22 mouse cellular contexts compared by ENCODE assay signal in genomic region chr9:115042971-115043706, GRCm38 (mm10).
DNase-seq lines count a peak whose midpoint lies in the region; ATAC-seq and TF ChIP-seq lines count a peak whose summit lies in the region.
"Had no signal": no experiment of that assay in that cellular context is flagged by ENCODE, and none has a peak within 500 bp of the region (broad histone marks: within the 10 kb centered on the region; RNA-seq: fewer than 3 reads in every experiment).

No protein-coding gene starts in this region.

- no peak for TF ChIP-seq CTCF in forebrain, postnatal 0 days (IDR thresholded peaks at IDR 0.05; ENCODE audit: low read depth)
- no peak for TF ChIP-seq CTCF in brain, embryonic 14.5 days (IDR thresholded peaks at IDR 0.05; ENCODE audit: borderline replicate concordance, extremely low read depth, insufficient read depth, insufficient read length)

- no peak overlapping the region for H3K4me3 ChIP-seq in forebrain, postnatal 0 days (ENCODE audit: low read depth, low read length)
- no peak overlapping the region for H3K4me3 ChIP-seq in forebrain, embryonic 13.5 days
- peak overlapping the region in 1 of 2 experiments; percentile 8; a peak in 1 of 4 replicates for H3K4me3 ChIP-seq in ES-E14 (ENCODE audit: insufficient read depth in 1 of 2, low read depth in 1 of 2, low read length in 2 of 2, poor library complexity in 1 of 2, severe bottlenecking in 1 of 2)
- H3K4me3 ChIP-seq: embryonic facial prominence, embryonic 13.5 days; kidney, embryonic 15.5 days; layer of hippocampus, adult 2 months; liver, embryonic 12.5 days; midbrain, embryonic 10.5 days; myocyte; neural tube, embryonic 12.5 days had no signal

- H3K9me3 ChIP-seq in forebrain, postnatal 0 days (ENCODE audit: low read length): no peaks in the 10 kb centered on the region
- H3K9me3 ChIP-seq in forebrain, embryonic 13.5 days (replicated peaks): no peaks in the 10 kb centered on the region
- no peaks in the 10 kb centered on the region for H3K9me3 ChIP-seq in ES-E14 (ENCODE audit: control insufficient read depth, insufficient read depth, low read depth, low read length)
- H3K9me3 ChIP-seq: embryonic facial prominence, embryonic 13.5 days; kidney, embryonic 15.5 days; liver, embryonic 12.5 days; midbrain, embryonic 10.5 days had no signal

- in situ Hi-C loops in ES-E14 (cut with MboI; ENCODE audit: low sequenced_read_pairs in 2 of 2, unreplicated experiment in 2 of 2): no loop called here

- no peak overlapping the region for H3K4me2 ChIP-seq in forebrain, postnatal 0 days (ENCODE audit: low read depth)
- no peak overlapping the region for H3K4me2 ChIP-seq in forebrain, embryonic 13.5 days
- H3K4me2 ChIP-seq: embryonic facial prominence, embryonic 13.5 days; kidney, embryonic 15.5 days; liver, embryonic 12.5 days; neural tube, embryonic 12.5 days had no signal

- H3K4me1 ChIP-seq in forebrain, postnatal 0 days (ENCODE audit: insufficient read depth): 0 out of 2 replicates have a peak, but pooled peaks cover 8% of the 10 kb centered on the region
- H3K4me1 ChIP-seq in forebrain, embryonic 13.5 days: peaks cover 17% of the 10 kb centered on the region
- peaks cover 6 to 16% of the 10 kb centered on the region in 2 experiments for H3K4me1 ChIP-seq in ES-E14 (ENCODE audit: control insufficient read depth in 2 of 2, insufficient read depth in 2 of 2, low read length in 2 of 2, poor library complexity in 1 of 2)

- peak; percentile 34; the same call in 1 of the 2 replicates for ATAC-seq in forebrain, postnatal 0 days
- no peak for ATAC-seq in forebrain, embryonic 13.5 days
- ATAC-seq: liver, embryonic 12.5 days; Patski had no signal

- H3K9ac ChIP-seq in forebrain, postnatal 0 days: no peak overlapping the region
- no peak overlapping the region for H3K9ac ChIP-seq in forebrain, embryonic 13.5 days
- peak overlapping the region; percentile 28; the same call in 1 of the 2 replicates for H3K9ac ChIP-seq in ES-E14 (ENCODE audit: insufficient read depth, low read depth, low read length, poor library complexity, severe bottlenecking)
- H3K9ac ChIP-seq: embryonic facial prominence, embryonic 13.5 days; kidney, embryonic 15.5 days; liver, embryonic 12.5 days; liver, postnatal 0 days; neural tube, embryonic 12.5 days had no signal

- H3K36me3 ChIP-seq in forebrain, postnatal 0 days (ENCODE audit: insufficient read depth): no peaks in the 10 kb centered on the region
- H3K36me3 ChIP-seq in forebrain, embryonic 13.5 days (ENCODE audit: poor library complexity, severe bottlenecking): no peaks in the 10 kb centered on the region
- H3K36me3 ChIP-seq in ES-E14 (ENCODE audit: control insufficient read depth, insufficient read depth, low read length, poor library complexity, severe bottlenecking): no peaks in the 10 kb centered on the region
- H3K36me3 ChIP-seq: embryonic facial prominence, embryonic 13.5 days; kidney, embryonic 15.5 days; liver, embryonic 12.5 days; midbrain, embryonic 10.5 days; neural tube, embryonic 12.5 days had no signal

- DNase-seq in forebrain, postnatal 0 days: no peak
- DNase-seq in lung, postnatal 36 days: peak; percentile 10
- no peak for DNase-seq in lung, postnatal 4 days
- DNase-seq in ES-E14 (ENCODE audit: low read depth, low spot score): no peak
- peak; percentile 71 for DNase-seq in brain, embryonic 14.5 days (ENCODE audit: low read depth)
- DNase-seq in left cerebral cortex, adult 11 months (ENCODE audit: low spot score): no peak
- DNase-seq: adrenal gland, adult 8-10 months; cerebellum, adult 9-10 months; embryo, embryonic 11 days; gastrocnemius, postnatal 10 days; kidney, adult 18-20 months; right cerebral cortex, adult 18-20 months had no signal

- WGBS in forebrain, postnatal 0 days: 66% methylated on average over 13 of the region's 13 CpGs
- 82% methylated on average over 13 of the region's 13 CpGs for WGBS in forebrain, embryonic 13.5 days

- H3K27me3 ChIP-seq in forebrain, postnatal 0 days (ENCODE audit: insufficient read depth, low read length): no peaks in the 10 kb centered on the region
- no peaks in the 10 kb centered on the region; the same call in 1 of the 2 replicates for H3K27me3 ChIP-seq in forebrain, embryonic 13.5 days
- H3K27me3 ChIP-seq: embryonic facial prominence, embryonic 13.5 days; kidney, embryonic 15.5 days; liver, embryonic 12.5 days; neural tube, embryonic 12.5 days; Patski had no signal

- H3K27ac ChIP-seq in forebrain, postnatal 0 days (ENCODE audit: low read depth, low read length): no peak overlapping the region
- no peak overlapping the region for H3K27ac ChIP-seq in forebrain, embryonic 13.5 days
- H3K27ac ChIP-seq in ES-E14 (ENCODE audit: insufficient read depth, low read depth, low read length, poor library complexity, severe bottlenecking): peak overlapping the region; percentile 64
- H3K27ac ChIP-seq: embryonic facial prominence, embryonic 13.5 days; kidney, embryonic 15.5 days; layer of hippocampus, adult 2 months; liver, embryonic 12.5 days; midbrain, embryonic 10.5 days; neural tube, embryonic 12.5 days had no signal

- TF ChIP-seq POLR2A in brain, embryonic 14.5 days (IDR thresholded peaks at IDR 0.05; ENCODE audit: borderline replicate concordance, extremely low read depth, insufficient read depth, insufficient read length, poor library complexity, severe bottlenecking): no peak

TF ChIP-seq in ES-E14, 5 proteins besides CTCF, POLR2A, EP300 and RAD21:
- no peak for TF ChIP-seq HCFC1 (IDR thresholded peaks at IDR 0.05; ENCODE audit: borderline replicate concordance, insufficient read depth, low read length)
- TF ChIP-seq MAFK (IDR thresholded peaks at IDR 0.05; ENCODE audit: insufficient read depth, low read depth, low read length): no peak
- TF ChIP-seq ZNF384 (IDR thresholded peaks at IDR 0.05; ENCODE audit: low read depth, low read length): no peak
- no peak for TF ChIP-seq CHD2 (IDR thresholded peaks at IDR 0.05; ENCODE audit: low read depth, low read length)
- no peak for TF ChIP-seq ZC3H11A (IDR thresholded peaks at IDR 0.05; ENCODE audit: borderline replicate concordance, low read depth, low read length)

Comparison
In these comparisons a context has a peak if more than half of its experiments do, and no peak if none do; other contexts are left out.
1. DNase-seq: peak in lung, postnatal 36 days (single experiment) and brain, embryonic 14.5 days (single experiment); none in forebrain, postnatal 0 days (single experiment), lung, postnatal 4 days (0 of 2), ES-E14 (single experiment) and left cerebral cortex, adult 11 months (single experiment).